Mouse (Mus musculus) CD4-positive naive resting alpha-beta T cell, adult 57 days (primary cell): ENCODE data around the gene Mrpl51. TPM values are rescaled to one million over a fixed set of nuclear protein-coding genes. Genes with fewer than 3 reads are reported as not detected.

Experiments
- total RNA-seq: library from RNA; stranded (reverse); gene quantifications from one replicate; pipeline ENCODE4 v1.2.4, GENCODE M21; 2023

The Mrpl51 gene
- total RNA-seq: 21.1 TPM

GRCm38 (mm10) chr6:125191332-125192015, at the start of gene Mrpl51, which contains the start of gene Ncapd2:
TSS of gene Mrpl51 (plus strand) at chr6:125191801.
TSS of gene Ncapd2 (minus strand) at chr6:125191701.

GRCm38 (mm10) chr6:125145001-125145400, 46.6 kb upstream of the Mrpl51 start, which contains the start of gene Iffo1:
TSS of gene Iffo1 (plus strand) at chr6:125145241.

GRCm38 (mm10) chr6:125166051-125166751, 25.4 kb upstream of the Mrpl51 start, which contains the start of gene Gapdh:
TSS of gene Gapdh (minus strand) at chr6:125166467.

GRCm38 (mm10) chr6:125215148-125215954, 23.8 kb downstream of the Mrpl51 start, which contains the start of gene Vamp1:
TSS of gene Vamp1 (plus strand) at chr6:125215551.

GRCm38 (mm10) chr6:125231117-125232044, 39.8 kb downstream of the Mrpl51 start, which contains the start of gene Tapbpl:
TSS of gene Tapbpl (minus strand) at chr6:125231860.

GRCm38 (mm10) chr6:125236782-125237181, 45.2 kb downstream of the Mrpl51 start, which contains the start of gene Cd27:
TSS of gene Cd27 (minus strand) at chr6:125237010.

Other genes starting within 250 kb of the Mrpl51 start
- 35.8 TPM for gene Cops7a, start 226.3 kb upstream of the Mrpl51 start, total RNA-seq
- gene Pianp, start 195.1 kb upstream of the Mrpl51 start, total RNA-seq: 0.89 TPM
- gene Zfp384, start 182.7 kb upstream of the Mrpl51 start, total RNA-seq: 88.6 TPM
- gene Ing4, start 152.0 kb upstream of the Mrpl51 start, total RNA-seq: 73.3 TPM
- 12.8 TPM for gene Acrbp, start 142.1 kb upstream of the Mrpl51 start, total RNA-seq
- 16.1 TPM for gene Lpar5, start 123.9 kb upstream of the Mrpl51 start, total RNA-seq
- 314 TPM for gene Chd4, start 95.8 kb upstream of the Mrpl51 start, total RNA-seq
- 41.2 TPM for gene Nop2, start 59.9 kb upstream of the Mrpl51 start, total RNA-seq
- gene Iffo1, start 46.6 kb upstream of the Mrpl51 start, total RNA-seq: 37.3 TPM
- 424 TPM for gene Gapdh, start 25.3 kb upstream of the Mrpl51 start, total RNA-seq
- 30.5 TPM for gene Ncapd2, start 100 bp upstream of the Mrpl51 start, total RNA-seq
- 134 TPM for gene Vamp1, start 23.8 kb downstream of the Mrpl51 start, total RNA-seq
- 29.8 TPM for gene Tapbpl, start 40.1 kb downstream of the Mrpl51 start, total RNA-seq
- 248 TPM for gene Cd27, start 45.2 kb downstream of the Mrpl51 start, total RNA-seq
- not detected for gene Tuba3a, start 94.2 kb downstream of the Mrpl51 start, total RNA-seq
- 3.3 TPM for gene Ltbr, start 122.1 kb downstream of the Mrpl51 start, total RNA-seq
- 0.47 TPM for gene Scnn1a, start 128.9 kb downstream of the Mrpl51 start, total RNA-seq
- gene Tnfrsf1a, start 157.6 kb downstream of the Mrpl51 start, total RNA-seq: 64.8 TPM
- gene Plekhg6, start 189.0 kb downstream of the Mrpl51 start, total RNA-seq: not detected